Mouse (Mus musculus) thymus, postnatal 36 days (tissue): ENCODE measurements around the gene Ptger2.

Experiments used
- DNase-seq, 2 experiments: peaks; one replicate each; pipeline ENCODE4 v3.0.0; 2022; ENCODE audit warnings: mixed read lengths in 2 of 2

Gene Ptger2

DNA sequence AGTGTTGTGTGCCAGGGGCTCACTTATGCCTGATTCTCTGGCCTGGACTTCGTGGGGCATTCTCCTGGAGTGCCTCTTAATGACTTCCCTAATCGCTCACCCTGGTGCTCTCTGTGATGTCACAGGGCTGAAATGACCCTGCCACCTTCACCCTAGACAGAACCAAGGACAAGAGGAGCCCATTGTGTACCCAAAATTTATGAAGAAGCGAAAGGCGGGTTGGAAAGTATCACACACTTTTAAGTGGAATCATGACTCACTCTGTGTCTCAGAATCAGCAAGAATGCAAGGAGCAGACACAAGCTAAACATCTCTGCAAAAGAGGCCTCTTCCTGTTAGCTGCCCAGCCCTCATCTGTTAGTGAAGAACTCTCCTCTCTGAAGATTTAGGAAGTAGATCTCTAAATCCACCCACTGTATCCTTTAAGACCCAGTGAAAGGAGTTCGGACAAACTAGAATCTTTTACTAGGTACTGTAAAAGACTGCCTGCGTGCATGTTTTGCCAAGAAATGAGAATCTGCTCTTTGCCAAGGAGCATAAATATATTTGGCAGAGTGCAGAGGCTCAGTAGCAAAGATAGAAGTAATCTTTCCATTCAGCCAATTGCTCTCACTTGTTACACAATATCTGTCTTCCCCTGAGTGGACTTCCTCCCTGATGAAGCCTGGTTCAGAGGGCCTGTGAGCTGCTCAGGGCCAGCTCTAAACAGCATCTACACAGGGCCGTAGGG, 61.9 kb downstream of the Ptger2 start:
- DNase-seq = no peak

DNA sequence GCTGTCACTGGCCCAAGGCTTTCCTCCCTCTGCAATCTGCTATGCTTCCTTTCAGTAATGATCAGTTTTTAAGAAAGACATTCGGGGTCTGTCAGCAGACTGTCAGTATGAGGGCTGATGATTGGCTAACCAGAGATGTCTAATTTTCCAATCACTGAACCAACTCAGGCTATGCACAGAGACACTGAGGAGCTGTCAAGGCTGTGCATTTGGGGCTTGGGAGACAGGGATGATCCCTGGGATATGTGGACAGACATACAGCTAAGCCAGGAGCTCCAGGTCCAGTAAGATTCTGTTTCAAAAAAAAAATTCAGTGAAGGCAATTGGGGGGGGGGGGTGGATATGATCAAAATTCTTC, 62.4 kb downstream of the Ptger2 start:
- DNase-seq = no peak

DNA sequence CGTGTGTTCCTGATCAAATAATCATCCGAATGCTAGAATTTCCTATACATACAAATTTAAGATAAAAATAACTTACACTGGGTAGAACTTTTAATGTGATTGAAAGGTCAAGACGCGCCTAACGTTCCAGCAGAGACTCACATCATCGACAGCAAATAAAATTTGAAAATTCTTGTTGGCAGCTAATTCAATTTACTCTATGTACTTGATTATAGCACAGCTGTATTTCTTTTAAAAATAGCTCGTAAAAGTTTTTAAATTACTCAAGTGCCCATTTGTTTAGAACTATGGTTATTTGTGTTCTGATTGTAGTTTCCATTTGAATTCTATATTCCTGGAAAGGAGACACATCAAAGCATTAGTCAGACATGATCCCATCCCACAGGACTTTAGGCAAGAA, 63.1 kb downstream of the Ptger2 start:
- no peak for DNase-seq
